Mouse (Mus musculus) liver, embryonic 12.5 days (tissue): ENCODE data around the gene Rxfp4. TPM values are rescaled to one million over a fixed set of nuclear protein-coding genes. Genes with fewer than 3 reads are reported as not detected.
"Not testable (repeated sequence)": the region's sequence is repeated elsewhere in the genome, so short reads cannot be mapped to it uniquely, and the experiment has no call there.

Source experiments
- ATAC-seq: fragments of 200-750 bp; cut with Nextera tagmentation; 2 replicates; pipeline ENCODE4 v1.8.0; 2017; ENCODE audit warnings: moderate number of reproducible peaks, mild to moderate bottlenecking, moderate library complexity
- H3K27ac ChIP-seq: fragments of 300-500 bp; sonication (generic); 2 replicates; pipeline ENCODE4 v1.5.1; 2016; ENCODE audit warnings: mild to moderate bottlenecking
- H3K27me3 ChIP-seq: fragments of 300-500 bp; sonication (generic); replicated peaks from 2 replicates; pipeline ENCODE4 v1.6.1; 2016; ENCODE audit warnings: mild to moderate bottlenecking, moderate library complexity
- H3K36me3 ChIP-seq: fragments of 300-500 bp; sonication (generic); 2 replicates; pipeline ENCODE4 v1.6.1; 2016; ENCODE audit warnings: mild to moderate bottlenecking, moderate library complexity
- H3K4me1 ChIP-seq: fragments of 300-500 bp; sonication (generic); 2 replicates; pipeline ENCODE4 v1.6.1; 2016
- H3K4me2 ChIP-seq: fragments of 300-500 bp; sonication (generic); 2 replicates; pipeline ENCODE4 v1.6.1; 2016; ENCODE audit warnings: mild to moderate bottlenecking, moderate library complexity
- H3K4me3 ChIP-seq: fragments of 300-500 bp; sonication (generic); 2 replicates; pipeline ENCODE4 v1.5.1; 2016; ENCODE audit warnings: mild to moderate bottlenecking, moderate library complexity
- H3K9ac ChIP-seq: fragments of 300-500 bp; sonication (generic); 2 replicates; pipeline ENCODE4 v1.6.1; 2016; ENCODE audit warnings: mild to moderate bottlenecking, moderate library complexity
- H3K9me3 ChIP-seq: fragments of 300-500 bp; sonication (generic); replicated peaks from 2 replicates; pipeline ENCODE4 v1.6.1; 2016; ENCODE audit warnings: mild to moderate bottlenecking, moderate library complexity
- WGBS: fragments of 180-500 bp; shearing (Covaris S2); methylation state at CpG from one replicate; pipeline ENCODE4 v1.1.7; 2016; ENCODE audit not compliant: insufficient replicate concordance; 5-methylcytosine and 5-hydroxymethylcytosine counted together
- polyA plus RNA-seq: library from polyadenylated mRNA; unstranded; fragments of >200 nt; fragmentation: Nextera tagmentation; extraction: Ambion mirVana; gene quantifications from 2 replicates; pipeline ENCODE4 v1.2.1, GENCODE M21; 2016

Gene Rxfp4
- polyA plus RNA-seq, 1 experiment from 2014 or later: not detected

DNA sequence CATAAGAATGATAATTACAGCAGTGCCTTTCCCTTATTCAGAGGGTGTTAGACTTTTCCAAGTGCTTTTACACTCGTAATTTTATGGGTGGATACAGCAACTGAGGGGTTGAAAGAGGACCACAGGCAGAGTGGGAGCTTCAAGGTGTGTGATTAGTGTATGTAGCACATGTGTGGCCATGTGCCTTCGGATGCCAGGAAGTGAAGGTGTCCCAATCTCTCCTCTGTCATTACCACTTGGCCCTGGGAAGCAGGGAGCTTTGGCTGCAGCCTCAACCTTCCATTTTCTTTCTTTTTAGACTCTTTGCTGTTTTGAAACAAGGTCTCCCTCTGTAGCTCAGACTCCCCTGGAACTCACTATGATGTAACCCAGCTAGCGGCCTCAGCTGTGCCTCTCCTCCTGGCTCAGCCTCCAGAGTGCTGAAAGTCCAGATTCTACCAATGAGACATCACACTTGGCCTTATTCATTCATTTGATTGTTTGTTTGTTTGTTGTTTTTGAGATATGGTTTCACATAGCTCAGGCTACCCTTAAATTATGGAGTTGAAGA is 35.9 kb downstream of the Rxfp4 start:
- 71% methylated on average over 3 of the region's 3 CpGs for WGBS
- H3K27me3 ChIP-seq: no peaks in the 10 kb centered on the region; the same call in 1 of the 2 replicates
- H3K9me3 ChIP-seq: no peaks in the 10 kb centered on the region
- no peak overlapping the region for H3K9ac ChIP-seq
- ATAC-seq: no peak
- H3K4me2 ChIP-seq: no peak overlapping the region
- H3K36me3 ChIP-seq: no peaks in the 10 kb centered on the region
- peaks cover 47% of the 10 kb centered on the region for H3K4me1 ChIP-seq
- no peak overlapping the region for H3K4me3 ChIP-seq
- H3K27ac ChIP-seq: no peak overlapping the region

DNA sequence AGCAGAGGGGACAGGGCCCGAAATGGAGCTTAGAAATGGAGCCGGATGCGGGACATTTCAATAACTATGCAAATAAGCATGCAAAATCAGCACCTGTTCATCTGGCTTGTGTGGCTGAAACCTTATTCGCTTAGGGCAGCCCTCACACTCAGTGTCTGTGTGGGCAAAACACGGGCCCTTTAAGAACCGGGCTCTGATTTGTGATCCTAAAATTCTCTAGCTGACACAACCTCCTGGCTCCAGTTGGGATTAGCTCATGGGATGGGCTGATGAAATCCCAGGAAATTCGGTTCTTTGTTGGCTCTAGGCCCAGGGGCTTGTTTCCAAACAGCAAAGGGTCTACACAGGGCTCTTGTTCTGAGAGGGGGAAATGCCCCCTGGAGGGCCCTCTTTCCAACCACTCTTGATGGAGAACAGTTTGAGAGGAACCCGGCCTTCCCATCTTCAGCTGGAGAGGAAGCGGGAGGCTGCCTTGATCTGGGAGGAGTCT is 37.0 kb downstream of the Rxfp4 start:
- ATAC-seq: no peak
- H3K4me3 ChIP-seq: no peak overlapping the region
- H3K4me1 ChIP-seq: peaks cover 36% of the 10 kb centered on the region
- WGBS: 62% methylated on average over 9 of the region's 9 CpGs
- H3K36me3 ChIP-seq: no peaks in the 10 kb centered on the region
- no peak overlapping the region for H3K9ac ChIP-seq
- H3K27ac ChIP-seq: no peak overlapping the region
- H3K27me3 ChIP-seq: no peaks in the 10 kb centered on the region; the same call in 1 of the 2 replicates
- H3K4me2 ChIP-seq: no peak overlapping the region
- no peaks in the 10 kb centered on the region for H3K9me3 ChIP-seq

DNA sequence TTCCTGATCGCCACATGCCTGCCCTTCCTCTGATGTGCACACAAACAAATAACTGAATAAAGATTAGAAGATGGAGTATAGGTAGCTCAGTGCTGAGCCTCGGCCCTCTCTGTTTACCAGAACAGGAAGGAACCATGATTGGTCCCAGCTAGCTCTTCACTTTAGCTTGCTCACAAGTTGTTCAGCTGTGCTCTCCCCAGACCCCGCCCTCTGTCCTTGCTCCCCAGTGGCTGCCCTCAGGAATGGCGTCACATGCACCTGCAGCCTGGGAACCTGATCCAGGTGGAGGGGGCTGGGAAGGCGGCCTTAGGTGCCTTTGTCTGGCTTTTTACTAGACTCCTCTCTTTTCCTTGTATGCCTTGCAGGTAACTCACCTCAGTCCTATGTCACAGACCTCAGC is 37.8 kb downstream of the Rxfp4 start:
- no peak overlapping the region for H3K4me2 ChIP-seq
- 56% methylated on average over 5 of the region's 5 CpGs for whole genome bisulfite sequencing
- ATAC-seq: no peak
- H3K4me1 ChIP-seq: peaks cover 27% of the 10 kb centered on the region
- H3K4me3 ChIP-seq: no peak overlapping the region
- H3K27ac ChIP-seq: no peak overlapping the region
- H3K27me3 ChIP-seq: no peaks in the 10 kb centered on the region; the same call in 1 of the 2 replicates
- H3K9me3 ChIP-seq: no peaks in the 10 kb centered on the region
- H3K36me3 ChIP-seq: no peaks in the 10 kb centered on the region
- no peak overlapping the region for H3K9ac ChIP-seq

DNA sequence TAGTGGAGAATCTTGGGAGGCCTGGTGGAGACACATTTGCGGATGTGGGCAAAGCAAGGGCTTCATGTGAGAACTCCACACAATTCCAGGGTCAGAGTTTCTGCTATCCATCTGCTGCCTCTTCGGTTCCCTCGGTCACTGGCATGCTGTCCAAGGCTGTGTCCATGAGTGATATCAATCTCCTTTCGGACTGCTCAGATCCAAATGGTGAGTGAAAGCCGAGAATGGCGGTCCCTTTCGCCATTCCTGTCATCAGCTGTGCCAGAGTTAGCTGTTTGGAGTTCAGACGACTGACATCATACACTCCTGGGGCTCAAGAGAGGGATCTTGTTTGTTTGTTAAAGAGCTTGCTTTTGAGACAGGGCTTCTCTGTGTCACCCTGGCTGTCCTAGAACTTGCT is 38.5 kb downstream of the Rxfp4 start:
- H3K27ac ChIP-seq: no peak overlapping the region
- H3K9ac ChIP-seq: no peak overlapping the region
- H3K4me2 ChIP-seq: no peak overlapping the region
- no peak for ATAC-seq
- H3K27me3 ChIP-seq: no peaks in the 10 kb centered on the region; the same call in 1 of the 2 replicates
- 71% methylated on average over 8 of the region's 8 CpGs for WGBS
- no peaks in the 10 kb centered on the region for H3K36me3 ChIP-seq
- no peaks in the 10 kb centered on the region for H3K9me3 ChIP-seq
- H3K4me3 ChIP-seq: no peak overlapping the region
- peaks cover 21% of the 10 kb centered on the region for H3K4me1 ChIP-seq

DNA sequence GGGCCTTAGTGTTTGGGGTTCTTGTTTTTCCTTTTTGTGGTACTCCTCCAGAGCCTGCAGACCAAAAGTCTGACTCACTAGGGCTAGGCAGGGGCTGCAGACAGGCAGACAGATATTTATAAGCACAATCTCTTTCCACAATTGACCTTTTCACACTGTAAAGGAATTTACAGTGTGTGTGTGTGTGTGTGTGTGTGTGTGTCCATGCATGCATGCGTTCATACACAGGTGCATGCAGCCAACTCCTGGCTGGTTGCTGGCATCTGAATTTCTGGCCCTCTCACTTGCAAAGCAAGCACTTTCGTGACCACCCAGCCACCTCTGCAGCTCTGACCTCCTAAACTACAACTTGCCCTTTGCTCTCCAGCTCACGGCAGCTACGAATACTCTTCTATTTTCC is 43.9 kb downstream of the Rxfp4 start:
- WGBS: 66% methylated on average over 4 of the region's 4 CpGs
- Histone ChIP-seq H3K4me3 (no peak overlapping the region), H3K27ac (no peak overlapping the region), H3K4me1 (peaks cover 36% of the 10 kb centered on the region), H3K9ac (no peak overlapping the region), H3K4me2 (no peak overlapping the region), H3K36me3 (no peaks in the 10 kb centered on the region), H3K9me3 (no peaks in the 10 kb centered on the region), H3K27me3 (no peaks in the 10 kb centered on the region)
- no peak for ATAC-seq

DNA sequence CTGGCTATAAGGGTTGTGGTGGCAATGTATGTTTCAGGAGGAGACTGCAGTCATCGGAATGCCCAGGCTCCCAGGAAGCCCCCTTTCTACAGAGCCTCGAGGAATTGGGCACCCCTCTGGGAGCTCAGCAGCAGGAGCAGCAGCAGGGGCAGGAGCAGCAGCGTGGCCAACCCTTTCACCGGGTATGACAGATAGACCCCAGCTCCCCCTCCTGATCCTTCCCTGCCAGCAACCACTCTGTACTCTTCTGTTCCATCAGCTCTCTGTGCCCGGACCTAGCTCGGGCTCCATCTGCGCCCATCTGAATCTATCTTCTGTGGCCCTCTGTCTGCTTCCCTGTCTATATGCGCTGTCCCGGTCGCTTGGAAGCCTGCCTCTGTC is 45.2 kb downstream of the Rxfp4 start:
- H3K27me3 ChIP-seq: no peaks in the 10 kb centered on the region

DNA sequence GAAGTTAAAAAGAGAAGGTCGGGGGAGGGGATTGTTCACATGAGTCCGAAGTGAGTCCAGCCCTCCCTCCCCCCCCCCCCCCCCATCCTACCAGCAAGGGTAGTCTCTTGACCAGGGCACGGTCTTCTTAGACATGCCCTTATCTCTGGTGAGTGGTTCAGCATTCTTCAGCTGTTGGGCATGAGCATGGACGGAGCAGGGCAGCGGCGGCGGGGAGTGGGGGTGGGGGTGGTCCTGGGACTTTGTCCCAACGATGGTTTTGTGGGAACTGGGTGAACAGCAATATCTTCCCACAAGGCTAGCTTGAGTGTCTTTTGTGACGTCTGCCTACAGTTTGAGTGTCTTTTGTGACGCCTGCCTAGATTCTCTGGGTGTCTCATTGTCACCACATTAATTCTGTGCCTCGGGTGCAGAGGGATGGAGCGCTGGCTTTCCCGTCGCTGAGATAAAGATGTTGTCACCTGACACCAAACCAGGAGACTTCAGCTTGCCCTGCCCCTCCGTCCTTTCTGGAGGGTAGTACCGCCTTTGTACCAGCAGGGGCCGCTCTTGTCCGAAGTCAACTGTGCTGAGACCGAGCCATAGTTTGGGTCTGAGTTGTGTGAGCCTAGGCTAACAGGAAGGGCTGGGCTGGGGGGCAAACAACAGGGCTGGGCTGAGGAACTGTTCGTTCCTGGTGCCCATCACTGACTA is 45.7 kb downstream of the Rxfp4 start:
- no peaks in the 10 kb centered on the region for H3K36me3 ChIP-seq
- H3K27ac ChIP-seq: no peak overlapping the region
- ATAC-seq: peak; percentile 81

More for the DNA sequence above, 45.2 kb downstream of the Rxfp4 start:
- Histone ChIP-seq H3K27ac (no peak overlapping the region), H3K36me3 (no peaks in the 10 kb centered on the region), H3K4me2 (peak overlapping the region; percentile 59), H3K9ac (no peak overlapping the region), H3K9me3 (no peaks in the 10 kb centered on the region), H3K4me3 (no peak overlapping the region), H3K4me1 (peaks cover 47% of the 10 kb centered on the region)
- ATAC-seq: peak; percentile 22; the same call in 1 of the 2 replicates
- 21% methylated on average over 10 of the region's 10 CpGs for WGBS

DNA sequence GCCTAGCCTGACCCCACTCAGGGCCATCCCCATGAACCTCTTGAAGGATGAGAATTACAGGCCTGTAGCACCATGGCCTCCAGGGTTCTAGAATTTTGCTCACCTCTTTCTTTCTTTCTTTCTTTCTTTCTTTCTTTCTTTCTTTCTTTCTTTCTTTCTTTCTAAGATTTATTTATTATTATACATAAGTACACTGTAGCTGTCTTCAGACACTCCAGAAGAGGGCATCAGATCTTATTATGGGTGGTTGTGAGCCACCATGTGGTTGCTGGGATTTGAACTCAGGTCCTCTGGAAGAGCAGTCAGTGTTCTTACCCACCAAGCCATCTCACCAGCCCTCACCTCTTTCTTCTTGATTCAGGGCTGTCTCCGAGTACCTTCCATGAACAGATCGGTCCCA is 47.3 kb downstream of the Rxfp4 start, which contains the start of gene Arhgef2:
Arhgef2 (plus strand) TSS at position 301 of the 400 bp plus-strand sequence.
- H3K9me3 ChIP-seq, H3K27ac ChIP-seq, H3K9ac ChIP-seq, ATAC-seq, H3K4me3 ChIP-seq, H3K27me3 ChIP-seq, H3K36me3 ChIP-seq: not testable (repeated sequence)
- H3K4me2 ChIP-seq: peak within 1 kb of the TSS; percentile 59
- H3K4me1 ChIP-seq: peaks cover 47% of the 10 kb centered on the region
- 80% methylated on average over 2 of the region's 2 CpGs for whole genome bisulfite sequencing

More for the DNA sequence above, 45.7 kb downstream of the Rxfp4 start:
- peaks cover 47% of the 10 kb centered on the region for H3K4me1 ChIP-seq
- H3K27me3 ChIP-seq: no peaks in the 10 kb centered on the region
- WGBS: under 1% methylated on average over 20 of the region's 20 CpGs
- H3K9me3 ChIP-seq: no peaks in the 10 kb centered on the region
- H3K4me2 ChIP-seq: peak overlapping the region; percentile 59
- H3K4me3 ChIP-seq: peak overlapping the region; percentile 29
- no peak overlapping the region for H3K9ac ChIP-seq

DNA sequence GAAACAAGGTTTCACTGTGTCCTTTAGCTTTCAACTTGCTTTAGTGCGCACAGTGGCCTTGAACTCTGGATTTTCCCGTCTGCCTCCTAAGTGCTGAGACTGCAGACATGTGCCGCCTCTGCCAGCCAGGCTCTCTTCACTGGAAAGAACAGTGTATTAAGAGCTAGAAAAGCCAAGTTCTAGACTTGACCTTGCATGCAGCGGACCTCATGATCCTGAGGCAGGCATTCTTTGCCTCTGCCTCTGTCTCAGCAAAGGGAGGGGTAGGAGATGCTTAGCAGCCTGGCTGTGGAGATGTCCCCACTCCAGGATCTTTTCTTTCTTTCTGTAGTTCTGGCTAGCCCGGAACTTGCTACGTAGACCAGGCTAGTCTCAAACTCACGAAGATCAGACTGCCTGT is 48.1 kb downstream of the Rxfp4 start:
- Histone ChIP-seq H3K9ac (no peak overlapping the region), H3K4me1 (peaks cover 47% of the 10 kb centered on the region), H3K36me3 (no peaks in the 10 kb centered on the region), H3K4me3 (no peak overlapping the region), H3K27ac (no peak overlapping the region), H3K27me3 (no peaks in the 10 kb centered on the region), H3K9me3 (no peaks in the 10 kb centered on the region), H3K4me2 (no peak overlapping the region)
- 75% methylated on average over 7 of the region's 7 CpGs for whole genome bisulfite sequencing
- ATAC-seq: no peak

DNA sequence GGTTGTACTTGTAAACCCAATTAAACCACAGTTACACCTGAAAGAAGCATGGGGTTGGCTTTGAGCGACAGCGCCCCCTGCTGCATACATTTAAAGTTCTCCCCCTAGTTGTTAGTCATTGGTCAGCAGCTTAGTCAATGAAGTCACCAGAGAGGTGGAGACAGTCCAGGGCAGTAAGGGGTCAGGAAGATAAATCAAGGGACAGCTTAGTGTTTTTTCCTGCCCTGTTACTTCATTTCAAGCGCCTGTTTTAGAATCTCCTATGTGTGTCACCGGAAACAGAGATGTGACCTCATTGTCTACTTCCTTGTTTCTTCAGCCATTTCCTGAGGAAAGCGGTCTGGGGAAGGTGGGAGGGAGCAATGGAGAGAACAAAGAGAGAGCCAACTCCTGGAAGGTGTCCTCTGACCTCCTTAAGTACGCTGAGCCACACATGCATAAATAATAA is 49.2 kb downstream of the Rxfp4 start:
- peak; percentile 33 for ATAC-seq
- no peak overlapping the region for H3K4me2 ChIP-seq
- no peaks in the 10 kb centered on the region for H3K27me3 ChIP-seq
- H3K9me3 ChIP-seq: no peaks in the 10 kb centered on the region
- H3K36me3 ChIP-seq: no peaks in the 10 kb centered on the region
- 16% methylated on average over 6 of the region's 6 CpGs for WGBS
- H3K4me3 ChIP-seq: no peak overlapping the region
- peak overlapping the region; percentile 59 for H3K27ac ChIP-seq
- H3K9ac ChIP-seq: no peak overlapping the region
- H3K4me1 ChIP-seq: peaks cover 40% of the 10 kb centered on the region

DNA sequence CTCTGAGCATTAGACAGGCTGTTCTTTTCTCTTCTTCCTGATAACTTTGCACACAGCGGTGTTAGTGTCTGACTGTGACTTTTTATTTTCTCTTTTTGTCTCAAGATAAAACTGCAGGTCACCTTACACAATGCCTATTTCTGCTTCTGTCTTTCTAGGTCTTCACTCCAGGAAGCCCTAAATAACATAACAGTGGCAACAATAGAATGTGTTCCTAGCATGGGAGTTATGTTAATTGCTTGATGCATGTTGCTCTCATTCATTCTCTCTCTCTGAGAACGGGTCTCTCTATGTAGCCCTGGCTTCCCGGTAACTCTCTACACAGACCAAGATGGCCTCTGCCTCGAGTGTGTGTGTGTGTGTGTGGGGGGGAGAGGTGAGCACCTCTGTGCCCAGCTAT is 50.5 kb downstream of the Rxfp4 start:
- H3K27me3 ChIP-seq: no peaks in the 10 kb centered on the region
- H3K9ac ChIP-seq: no peak overlapping the region
- no peaks in the 10 kb centered on the region for H3K9me3 ChIP-seq
- no peaks in the 10 kb centered on the region for H3K36me3 ChIP-seq
- peaks cover 27% of the 10 kb centered on the region for H3K4me1 ChIP-seq
- no peak for ATAC-seq
- H3K4me2 ChIP-seq: no peak overlapping the region
- H3K27ac ChIP-seq: no peak overlapping the region
- WGBS: 68% methylated on average over 4 of the region's 4 CpGs
- H3K4me3 ChIP-seq: no peak overlapping the region
